Comparison of ENCODE assay signal across 11 mouse cellular contexts in the genomic region with DNA sequence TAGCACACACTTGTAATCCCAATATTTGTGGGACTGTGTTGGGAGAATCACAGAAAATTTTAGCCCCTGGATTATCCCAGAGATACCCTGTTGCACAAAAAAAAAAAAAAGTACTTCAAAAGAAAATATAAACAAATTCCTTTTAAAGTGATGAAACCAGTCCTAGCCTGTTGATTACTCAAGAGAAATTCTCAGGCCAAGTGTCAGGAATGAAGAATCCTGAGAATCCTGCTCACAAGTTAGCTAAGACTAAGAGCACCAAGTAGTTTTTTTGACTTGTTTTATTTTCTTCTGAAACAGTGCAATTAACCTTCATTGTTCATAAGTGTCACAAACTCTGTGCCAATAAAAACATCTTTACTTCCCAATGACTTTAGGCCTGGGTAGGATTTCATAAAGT. TPM values are rescaled to one million over a fixed set of nuclear protein-coding genes. Genes with fewer than 3 reads are reported as not detected.
"Had no signal": no experiment of that assay in that cellular context is flagged by ENCODE, and none has a peak within 500 bp of the region (broad histone marks: within the 10 kb centered on the region; RNA-seq: fewer than 3 reads in every experiment).

No protein-coding gene starts in this region.

- H3K4me2 ChIP-seq: kidney, embryonic 15.5 days; liver, embryonic 13.5 days; midbrain, embryonic 12.5 days had no signal

- H3K9me3 ChIP-seq: kidney, embryonic 15.5 days; limb, embryonic 10.5 days; liver, embryonic 13.5 days; megakaryocyte, embryonic 14.5 days; midbrain, embryonic 12.5 days had no signal

- H3K36me3 ChIP-seq: kidney, embryonic 15.5 days; limb, embryonic 10.5 days; liver, embryonic 13.5 days; midbrain, embryonic 12.5 days had no signal

- H3K9ac ChIP-seq: kidney, embryonic 15.5 days; liver, embryonic 13.5 days; liver, postnatal 0 days; midbrain, embryonic 12.5 days had no signal

- H3K27me3 ChIP-seq: kidney, embryonic 15.5 days; liver, embryonic 13.5 days; midbrain, embryonic 12.5 days had no signal

- ATAC-seq: liver, postnatal 0 days; midbrain, embryonic 16.5 days had no signal

- H3K4me1 ChIP-seq: kidney, embryonic 15.5 days; liver, embryonic 13.5 days; megakaryocyte, embryonic 14.5 days; midbrain, embryonic 12.5 days had no signal

- H3K27ac ChIP-seq: kidney, embryonic 15.5 days; limb, embryonic 10.5 days; liver, embryonic 13.5 days; macrophage; midbrain, embryonic 12.5 days; stomach, postnatal 0 days had no signal

- DNase-seq: kidney, adult 11 months; liver, embryonic 13.5 days; liver, postnatal 0 days; right cerebral cortex, postnatal 14 days had no signal

- H3K4me3 ChIP-seq: kidney, embryonic 15.5 days; limb, embryonic 10.5 days; liver, embryonic 13.5 days; megakaryocyte, embryonic 14.5 days; midbrain, embryonic 12.5 days had no signal

RNA-seq across cellular contexts. Expression of gene Me3, which starts 44.0 kb away (rescaled TPM):
- polyA plus RNA-seq: macrophage had no signal
